Mouse (Mus musculus) intestine, embryonic 15.5 days (tissue): ENCODE measurements around the gene Sh2d6. TPM values are rescaled to one million over a fixed set of nuclear protein-coding genes. Genes with fewer than 3 reads are reported as not detected.
A peak's percentile ranks its signal among the peaks of the same experiment; 100 is the strongest.

Source experiments
- ATAC-seq: fragments of 200-750 bp; cut with Nextera tagmentation; 2 replicates; pipeline ENCODE4 v1.8.0; 2017; ENCODE audit warnings: moderate TSS enrichment, moderate library complexity
- H3K27ac ChIP-seq: fragments of 300-500 bp; sonication (generic); 2 replicates; pipeline ENCODE4 v1.5.1; 2015; ENCODE audit warnings: mild to moderate bottlenecking, inconsistent platforms
- H3K27me3 ChIP-seq: fragments of 300-500 bp; sonication (generic); replicated peaks from 2 replicates; pipeline ENCODE4 v1.6.1; 2015; ENCODE audit warnings: inconsistent platforms
- H3K36me3 ChIP-seq: fragments of 300-500 bp; sonication (generic); 2 replicates; pipeline ENCODE4 v1.6.1; 2015; ENCODE audit warnings: inconsistent platforms
- H3K4me1 ChIP-seq: fragments of 300-500 bp; sonication (generic); replicated peaks from 2 replicates; pipeline ENCODE4 v1.6.1; 2015; ENCODE audit warnings: inconsistent platforms
- H3K4me2 ChIP-seq: fragments of 300-500 bp; sonication (generic); replicated peaks from 2 replicates; pipeline ENCODE4 v1.6.1; 2015; ENCODE audit warnings: mild to moderate bottlenecking, inconsistent platforms
- H3K4me3 ChIP-seq: fragments of 300-500 bp; sonication (generic); replicated peaks from 2 replicates; pipeline ENCODE4 v1.5.1; 2015; ENCODE audit warnings: inconsistent platforms
- H3K9ac ChIP-seq: fragments of 300-500 bp; sonication (generic); 2 replicates; pipeline ENCODE4 v1.6.1; 2015; ENCODE audit warnings: inconsistent platforms
- H3K9me3 ChIP-seq: fragments of 300-500 bp; sonication (generic); 2 replicates; pipeline ENCODE4 v1.6.1; 2016; ENCODE audit warnings: inconsistent platforms
- WGBS: fragments of 180-500 bp; shearing (Covaris S2); methylation state at CpG from one replicate; pipeline ENCODE4 v1.1.7; 2015; 5-methylcytosine and 5-hydroxymethylcytosine counted together
- polyA plus RNA-seq: library from polyadenylated mRNA; unstranded; fragments of >200 nt; fragmentation: Nextera tagmentation; extraction: Ambion mirVana; gene quantifications from 2 replicates; pipeline ENCODE4 v1.2.1, GENCODE M21; 2015

Sh2d6 gene
- polyA plus RNA-seq, 1 experiment from 2014 or later = 0.16 TPM

DNA sequence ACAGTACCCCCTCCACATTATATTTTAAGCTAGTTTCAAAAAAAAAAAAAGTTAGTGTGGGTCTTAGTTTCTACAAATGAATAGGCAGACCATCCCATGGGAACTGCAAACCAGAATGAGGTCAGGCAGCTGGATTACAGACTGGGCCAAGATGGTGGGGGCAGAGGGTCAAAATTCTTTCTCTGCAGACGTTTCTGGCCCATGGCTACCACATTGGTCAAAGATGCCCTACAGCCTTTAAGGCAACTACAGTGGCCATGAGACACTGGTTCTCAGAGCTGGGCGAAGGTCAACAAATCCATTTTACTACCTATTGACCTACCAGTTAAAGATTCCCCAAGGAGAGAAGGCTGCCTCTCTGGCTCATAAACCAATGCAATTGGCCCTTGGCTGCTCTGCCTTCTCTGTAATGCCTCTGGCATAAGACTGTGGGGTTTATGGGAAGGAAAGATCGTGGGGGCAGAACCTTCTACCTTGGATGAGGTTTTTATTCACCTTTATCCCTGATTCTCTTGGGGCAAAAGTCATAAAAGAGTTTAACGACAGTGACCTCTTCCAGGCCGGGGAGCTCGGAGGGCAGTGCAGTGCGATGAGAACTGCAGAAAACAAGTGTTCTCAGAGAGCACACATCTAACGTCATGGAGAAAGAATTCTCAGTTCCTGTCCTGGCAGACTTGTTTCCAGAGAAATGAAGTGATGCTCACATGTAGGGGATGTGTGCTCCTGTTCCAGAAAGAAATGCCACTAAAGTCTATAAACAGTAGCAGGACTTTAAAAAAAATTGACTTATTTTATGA, 55.9 kb downstream of the Sh2d6 start:
- peaks cover 9% of the 10 kb centered on the region; the same call in 1 of the 2 replicates for H3K4me1 ChIP-seq
- ATAC-seq = peak; percentile 64
- H3K9ac ChIP-seq = no peak overlapping the region
- no peaks in the 10 kb centered on the region for H3K27me3 ChIP-seq
- 37% methylated on average over 8 of the region's 8 CpGs for WGBS
- H3K4me2 ChIP-seq = no peak overlapping the region
- H3K36me3 ChIP-seq = no peaks in the 10 kb centered on the region
- H3K9me3 ChIP-seq = no peaks in the 10 kb centered on the region
- no peak overlapping the region for H3K27ac ChIP-seq
- no peak overlapping the region for H3K4me3 ChIP-seq

Other genes with a start within 250 kb of the Sh2d6 start
- not detected in 2 replicates for gene Sftpb, start 217.1 kb downstream of the Sh2d6 start, polyA plus RNA-seq
- 38.2 and 42.6 TPM in 2 replicates for gene Usp39, start 176.5 kb downstream of the Sh2d6 start, polyA plus RNA-seq
- gene 0610030E20Rik, start 174.4 kb downstream of the Sh2d6 start, polyA plus RNA-seq = 25.9 and 26.1 TPM in 2 replicates
- gene Tmem150a, start 166.3 kb downstream of the Sh2d6 start, polyA plus RNA-seq = 11.3 and 14.4 TPM in 2 replicates
- gene Rnf181, start 154.8 kb downstream of the Sh2d6 start, polyA plus RNA-seq = 122 and 133 TPM in 2 replicates
- gene Vamp5, start 141.2 kb downstream of the Sh2d6 start, polyA plus RNA-seq = 19.2 and 19.4 TPM in 2 replicates
- gene Vamp8, start 131.0 kb downstream of the Sh2d6 start, polyA plus RNA-seq = 193 and 229 TPM in 2 replicates
- gene Ggcx, start 107.4 kb downstream of the Sh2d6 start, polyA plus RNA-seq = 23.8 and 23.9 TPM in 2 replicates
- 290 and 308 TPM in 2 replicates for gene Mat2a, start 82.1 kb downstream of the Sh2d6 start, polyA plus RNA-seq
- 33.5 and 36.0 TPM in 2 replicates for gene Capg, start 22.7 kb upstream of the Sh2d6 start, polyA plus RNA-seq
- 13.9 and 14.3 TPM in 2 replicates for gene Elmod3, start 76.7 kb upstream of the Sh2d6 start, polyA plus RNA-seq
- 29.7 and 31.6 TPM in 2 replicates for gene Retsat, start 76.8 kb upstream of the Sh2d6 start, polyA plus RNA-seq
- gene Tgoln1, start 95.3 kb upstream of the Sh2d6 start, polyA plus RNA-seq = 42.2 and 43.3 TPM in 2 replicates